Mouse (Mus musculus) stomach, postnatal 0 days (tissue): ENCODE data around the gene Sh3pxd2a.

Experiments
- CTCF ChIP-seq: IDR thresholded peaks from 2 replicates; pipeline ENCODE4 v1.5.1; 2016; ENCODE audit warnings: antibody characterized with exemption, low read depth, mild to moderate bottlenecking, moderate library complexity
- EP300 ChIP-seq: optimal IDR thresholded peaks from 2 replicates; pipeline ENCODE3; 2016; ENCODE audit warnings: antibody characterized with exemption

- TF ChIP-seq CTCF (no peak), EP300 (no peak)
Measured at GRCm38 (mm10) chr19:47492422-47492821, 28.2 kb upstream of the Sh3pxd2a start.
